Mouse (Mus musculus): Measurements from ENCODE around the gene Pld4.
"Not testable (repeated sequence)": the region's sequence is repeated elsewhere in the genome, so short reads cannot be mapped to it uniquely, and the experiment has no call there.

Gene Pld4

DNA sequence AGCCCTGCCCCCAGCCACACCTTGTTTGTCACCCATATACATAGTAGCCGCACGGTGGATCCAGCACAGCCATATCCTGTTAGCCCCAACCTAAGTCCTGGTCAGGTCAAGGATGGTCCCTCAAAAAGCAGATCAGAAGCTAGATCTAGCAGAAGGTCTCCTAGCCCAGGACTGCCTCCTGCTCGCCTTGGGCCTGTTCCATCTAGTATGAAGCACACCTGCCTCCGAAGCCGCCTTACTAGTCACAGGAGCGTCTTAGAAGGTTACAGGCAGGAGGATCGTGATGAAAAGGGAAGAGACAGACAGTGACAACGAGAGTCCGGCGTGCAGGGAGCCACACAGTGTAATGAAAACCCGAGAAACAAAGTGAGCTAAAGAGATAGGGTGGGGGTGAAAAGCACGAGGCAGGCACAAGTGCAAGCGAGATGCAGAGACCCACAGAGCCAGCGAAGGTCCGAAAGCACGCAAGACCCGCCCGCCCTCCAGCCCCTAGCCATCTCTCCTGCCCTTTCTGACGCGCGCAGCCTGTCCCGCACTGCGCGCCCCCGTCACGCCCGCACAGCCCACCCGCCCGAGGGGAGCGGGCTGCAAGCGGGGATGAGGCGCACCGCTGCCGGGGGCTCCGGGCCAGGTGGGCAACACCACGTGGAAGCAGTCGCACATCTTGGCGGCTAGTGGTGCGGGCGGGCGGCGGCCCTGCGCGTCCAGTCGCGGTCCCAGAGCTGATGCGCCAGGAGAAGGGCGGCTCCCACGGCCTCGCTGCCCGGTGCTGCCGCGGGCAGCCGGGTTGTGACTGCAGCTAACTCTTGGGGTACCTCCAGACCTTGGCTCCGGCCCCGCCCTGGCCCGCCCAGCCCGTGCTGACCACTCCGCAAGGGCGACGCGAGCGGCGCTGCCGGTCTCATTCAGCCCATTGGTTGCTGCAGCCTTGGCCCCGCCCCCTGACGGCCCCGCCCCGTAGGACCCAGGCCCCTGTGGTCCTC is 41.7 kb downstream of the Pld4 start, which contains the start of gene Ahnak2:
Gene Ahnak2, minus strand, starts transcription at position 794 of the 983 bp plus-strand sequence.
- DNase-seq (ENCODE audit: low read depth, low spot score) = peak; percentile 67

DNA sequence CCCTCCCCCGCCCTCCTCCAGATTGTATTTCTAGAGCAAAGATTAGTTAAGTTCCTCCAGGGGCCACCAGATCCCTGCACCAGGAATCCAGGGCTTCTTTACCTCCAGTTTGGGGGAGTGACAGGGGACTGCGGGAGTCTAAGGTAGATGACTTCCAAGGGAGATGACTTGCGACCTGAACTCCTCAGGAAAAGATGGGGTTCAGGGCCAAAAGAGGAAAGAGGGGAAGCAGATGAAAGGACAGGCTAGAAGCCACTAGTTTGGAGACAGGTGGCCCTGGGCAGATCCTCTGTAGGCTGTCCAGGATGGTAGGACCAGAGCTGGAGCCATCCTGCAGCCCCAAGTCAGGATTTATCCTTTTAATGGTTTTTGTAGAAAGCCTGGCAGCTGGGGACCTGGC is 42.5 kb downstream of the Pld4 start:
- DNase-seq (ENCODE audit: low read depth, low spot score) = no peak

- no peak for DNase-seq (ENCODE audit: low read depth, low spot score)
Measured at GRCm38 (mm10) chr12:112804046-112804445, 43.6 kb downstream of the Pld4 start.

DNA sequence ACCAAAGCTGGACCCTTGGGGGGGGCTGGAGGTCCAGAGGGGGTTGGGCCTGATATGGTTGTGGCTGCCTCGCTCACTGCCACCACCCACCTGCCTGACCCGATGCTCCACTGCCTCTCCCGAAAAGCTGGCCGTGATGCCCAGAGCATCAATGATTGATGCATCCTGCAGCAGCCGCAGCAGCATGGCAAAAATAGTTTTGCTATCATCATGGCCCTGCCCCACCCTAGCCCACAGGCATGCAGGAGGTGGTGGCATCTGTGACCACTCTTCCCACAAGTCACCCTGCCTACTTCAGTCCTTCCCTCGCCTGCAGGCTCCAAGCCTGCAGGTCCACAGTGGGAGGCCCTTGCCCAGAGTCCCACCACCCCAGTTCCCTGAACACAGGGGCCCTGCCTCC is 45.6 kb downstream of the Pld4 start:
- no peak for DNase-seq (ENCODE audit: low read depth, low spot score)

DNA sequence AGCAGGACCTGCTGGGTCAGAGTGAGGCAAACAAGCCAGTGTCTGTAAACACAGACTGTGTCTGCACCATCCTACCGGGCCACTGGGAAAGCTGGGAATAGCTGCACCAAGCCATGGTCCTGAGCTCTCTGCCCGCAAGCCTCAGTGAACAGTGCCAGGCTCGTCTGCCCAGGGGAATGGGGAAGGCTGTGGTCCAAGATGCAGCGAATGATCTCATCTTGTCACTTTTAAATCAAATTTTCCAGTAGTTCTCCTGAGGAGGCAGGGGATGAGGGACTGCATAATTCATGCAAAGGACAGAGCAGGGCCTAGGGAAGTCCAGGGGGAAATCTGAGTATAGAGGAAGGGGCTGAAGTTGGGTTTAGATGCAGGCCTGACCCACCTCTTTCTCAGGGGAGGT is 47.3 kb downstream of the Pld4 start:
- no peak for DNase-seq (ENCODE audit: low read depth, low spot score)

- no peak for DNase-seq (ENCODE audit: low read depth, low spot score)
Measured at GRCm38 (mm10) chr12:112808212-112808586, 47.7 kb downstream of the Pld4 start.

- DNase-seq (ENCODE audit: low read depth, low spot score) = peak; percentile 93
Measured at GRCm38 (mm10) chr12:112808587-112809364, 48.3 kb downstream of the Pld4 start, which contains the start of gene Clba1. TSS of gene Clba1 (plus strand) at chr12:112808937.

DNA sequence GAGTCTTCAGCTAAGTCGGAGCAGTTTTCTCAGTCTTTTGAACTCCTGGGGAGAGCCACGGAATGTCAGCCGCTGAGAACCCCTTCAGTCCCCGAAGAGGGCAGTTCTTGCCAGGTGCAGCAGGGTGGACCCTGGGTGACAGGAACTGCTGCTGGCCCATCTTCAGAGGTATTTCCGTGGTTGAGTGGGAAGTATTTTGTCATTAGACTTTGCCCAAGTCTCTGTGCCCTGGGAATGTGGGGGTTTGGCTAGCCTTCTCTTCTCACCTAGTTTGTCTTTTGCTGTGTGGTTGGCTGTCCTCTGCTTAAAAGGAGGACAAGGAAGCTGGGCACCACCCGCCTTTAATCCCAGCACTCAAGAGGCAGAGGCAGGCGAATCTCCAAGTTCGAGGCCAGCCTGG is 49.2 kb downstream of the Pld4 start:
- DNase-seq (ENCODE audit: low read depth, low spot score) = no peak

DNA sequence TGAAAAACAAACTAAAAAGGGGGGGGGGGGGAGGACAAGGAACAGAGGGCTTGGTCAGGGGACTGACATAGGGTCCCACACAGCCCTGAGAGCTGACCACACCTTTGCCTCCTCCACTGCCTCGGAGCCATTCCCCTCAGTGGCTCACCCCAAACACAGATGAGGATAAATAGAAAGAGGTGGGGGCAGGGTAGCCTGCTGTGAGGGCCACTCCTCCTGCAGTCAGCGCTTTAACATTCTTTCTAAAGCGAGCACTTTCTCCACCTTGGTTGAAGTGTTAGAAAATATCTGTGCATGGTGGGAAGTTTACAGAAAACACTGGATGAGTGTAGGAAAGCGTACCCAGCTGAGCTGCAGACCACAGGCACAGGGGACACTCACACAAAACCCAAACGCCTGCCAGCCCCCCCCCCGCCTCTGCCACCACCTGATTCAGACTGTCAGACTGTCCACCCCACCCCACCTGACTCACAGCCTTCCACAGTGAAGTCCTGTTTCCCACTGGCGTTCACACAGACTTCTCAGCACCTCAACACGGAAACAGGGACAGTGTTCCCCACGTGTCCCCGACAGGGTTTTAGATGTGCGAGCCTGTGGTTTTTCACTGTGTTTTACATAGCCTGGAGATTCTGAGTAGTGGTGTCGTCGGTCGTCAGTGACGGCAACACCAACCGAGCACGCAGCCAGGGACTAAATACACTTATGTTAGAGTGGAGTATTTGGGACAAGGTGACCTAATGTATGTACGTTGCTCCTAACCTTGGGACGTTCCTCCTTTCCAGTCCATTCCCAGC is 49.8 kb downstream of the Pld4 start:
- DNase-seq (ENCODE audit: low read depth, low spot score) = no peak

- no peak for DNase-seq (ENCODE audit: low read depth, low spot score)
Measured at GRCm38 (mm10) chr12:112813370-112813769, 52.9 kb downstream of the Pld4 start.

DNA sequence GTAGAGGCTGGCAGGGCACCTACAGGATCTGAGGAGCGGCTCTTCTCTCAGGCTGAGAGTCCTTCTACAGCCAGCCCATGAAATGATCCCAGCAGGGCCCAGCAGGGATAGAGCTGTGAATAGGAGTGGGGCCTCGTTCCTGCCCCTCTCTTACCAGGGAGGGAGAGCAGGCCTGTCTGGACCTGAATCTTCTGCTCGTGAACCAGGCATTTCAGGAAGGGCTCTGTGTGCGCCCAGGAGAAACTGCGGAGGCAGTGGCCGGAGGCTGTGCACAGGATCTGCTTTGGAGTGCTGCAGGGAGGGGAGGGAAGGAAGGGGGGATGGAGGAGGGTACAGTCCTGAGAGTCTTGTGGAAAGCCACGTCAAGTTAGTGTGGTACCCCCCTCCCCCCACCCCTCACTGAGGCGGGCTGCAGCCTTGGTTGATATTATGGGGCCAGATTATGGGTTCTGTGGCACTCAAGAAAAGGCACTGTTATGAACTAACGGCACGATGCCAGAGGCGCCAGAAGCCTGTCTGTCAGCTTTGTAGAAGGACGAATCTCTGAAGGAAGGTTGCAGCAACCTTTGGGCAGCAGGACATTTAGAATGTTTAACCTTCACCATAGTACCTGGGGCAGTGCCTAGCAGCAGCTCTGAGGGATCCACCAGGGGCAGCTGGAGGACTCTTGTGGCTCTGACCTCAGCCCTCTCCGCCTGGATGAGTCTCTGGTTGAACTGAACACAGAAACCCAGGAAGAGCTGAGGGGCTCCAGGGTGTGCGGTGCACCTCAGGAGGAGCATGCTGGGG is 54.4 kb downstream of the Pld4 start:
- DNase-seq (ENCODE audit: low read depth, low spot score) = no peak

GRCm38 (mm10) chr12:112816294-112816693 is 55.8 kb downstream of the Pld4 start:
- DNase-seq (ENCODE audit: low read depth, low spot score) = peak; percentile 56

- DNase-seq (ENCODE audit: low read depth, low spot score) = not testable (repeated sequence)
Measured at GRCm38 (mm10) chr12:112816866-112817265, 56.4 kb downstream of the Pld4 start.

Data from R1 (cell line).